Mouse (Mus musculus) heart, adult 2 months (tissue): ENCODE measurements around the gene Lin7a.

Source experiments
- CTCF ChIP-seq: fragments of 200-600 bp; IDR thresholded peaks from 2 replicates; pipeline ENCODE4 v1.8.1; 2022; ENCODE audit warnings: antibody characterized with exemption, mild to moderate bottlenecking, moderate library complexity
- EP300 ChIP-seq: fragments of 200-500 bp; IDR thresholded peaks from 2 replicates; pipeline ENCODE4 v1.6.1; 2011; ENCODE audit warnings: low read depth, low read length, control low read depth; ENCODE audit not compliant: insufficient read depth
- POLR2A ChIP-seq: fragments of 200-500 bp; IDR thresholded peaks from 2 replicates; pipeline ENCODE4 v1.6.1; 2011; ENCODE audit warnings: mild to moderate bottlenecking, low read depth, low read length, control low read depth; ENCODE audit not compliant: insufficient read depth

- TF ChIP-seq CTCF (no peak), POLR2A (no peak), EP300 (no peak)
Measured at GRCm38 (mm10) chr10:107245961-107246460, 25.5 kb upstream of the Lin7a start.
